Mouse (Mus musculus): Measurements from ENCODE around the gene Clba1.
"Not testable (repeated sequence)": the region's sequence is repeated elsewhere in the genome, so short reads cannot be mapped to it uniquely, and the experiment has no call there.

- not testable (repeated sequence) for TF ChIP-seq POLR2A (IDR thresholded peaks at IDR 0.05; ENCODE audit: insufficient read length, low read depth); POLR2AphosphoS2 (IDR thresholded peaks at IDR 0.05; ENCODE audit: insufficient read length, low read depth); MAX (IDR thresholded peaks at IDR 0.05; ENCODE audit: low read depth); CEBPB (IDR thresholded peaks at IDR 0.05; ENCODE audit: insufficient read depth, poor library complexity, severe bottlenecking); TCF12 (IDR thresholded peaks at IDR 0.05; ENCODE audit: insufficient read depth, poor library complexity, severe bottlenecking); TCF3 (IDR thresholded peaks at IDR 0.05; ENCODE audit: insufficient read length, low read depth); USF1 (IDR thresholded peaks at IDR 0.05; ENCODE audit: low read depth); SRF (IDR thresholded peaks at IDR 0.05; ENCODE audit: control insufficient read depth, insufficient read length, low read depth); MYOG (IDR thresholded peaks at IDR 0.05; ENCODE audit: control insufficient read depth in 1 of 3, insufficient read depth in 1 of 3, insufficient read length in 2 of 3, low read depth in 2 of 3)
These were observed 32.7 kb downstream of the Clba1 start for GRCm38 (mm10) chr12:112841338-112841892.

Measured in myocyte (in vitro differentiated cells).